Mouse (Mus musculus) olfactory bulb, adult 2 months (tissue): ENCODE measurements at regions not wholly inside any gene's neighbourhood (a gene's known extent, or its start where the extent isn't known, plus 50 kb on each side); places are given as distances from the start of the nearest gene placed in this dataset.

ENCODE experiments used
- CTCF ChIP-seq: fragments of 200-500 bp; IDR thresholded peaks from 2 replicates; pipeline ENCODE4 v1.5.1; 2012; ENCODE audit warnings: low read depth, mild to moderate bottlenecking, low read length, moderate library complexity; ENCODE audit not compliant: insufficient read depth
- POLR2A ChIP-seq: fragments of 200-500 bp; IDR thresholded peaks from 2 replicates; pipeline ENCODE4 v1.6.1; 2012; ENCODE audit warnings: mild to moderate bottlenecking, low read depth, low read length, moderate library complexity; ENCODE audit not compliant: insufficient read depth

- no peak for TF ChIP-seq POLR2A
- no peak for TF ChIP-seq CTCF
These were observed 182.7 kb upstream of the Hnrnpa3 start for GRCm38 (mm10) chr2:75476350-75476749.
